Mouse (Mus musculus) MEL (cell line): ENCODE results near the gene Gm42791. TPM values are rescaled to one million over a fixed set of nuclear protein-coding genes. Genes with fewer than 3 reads are reported as not detected.
A peak's percentile ranks its signal among the peaks of the same experiment; 100 is the strongest.

ENCODE experiments used
- DNase-seq: peaks from one replicate; pipeline ENCODE4 v3.0.0; 2011; ENCODE audit warnings: low read depth, low spot score
- H3K27ac ChIP-seq: 2 replicates; pipeline ENCODE4 v1.5.1; 2012; ENCODE audit warnings: low read depth, mild to moderate bottlenecking, control low read depth, low read length, moderate library complexity; ENCODE audit not compliant: control insufficient read depth
- H3K27me3 ChIP-seq, 2 experiments: fragments of 150-350 bp in 1 of 2; sonication (generic) in 1 of 2; 2 replicates each; pipeline ENCODE4 v1.6.1; 2012; ENCODE audit warnings: low read length in 2 of 2, mild to moderate bottlenecking in 2 of 2, improper control_type of control experiment in 1 of 2, moderate library complexity in 1 of 2; ENCODE audit not compliant: insufficient read depth in 2 of 2, control insufficient read depth in 1 of 2
- H3K36me3 ChIP-seq, 2 experiments: 2 replicates each; pipeline ENCODE4 v1.6.1; 2012 to 2014; ENCODE audit warnings: low read length in 2 of 2, improper control_type of control experiment in 1 of 2, inconsistent platforms in 1 of 2, mild to moderate bottlenecking in 1 of 2; ENCODE audit not compliant: insufficient read depth in 2 of 2, control insufficient read depth in 1 of 2
- H3K4me1 ChIP-seq, 2 experiments: fragments of 150-350 bp in 1 of 2; sonication (generic) in 1 of 2; 2 replicates each; pipeline ENCODE4 v1.6.1; 2012; ENCODE audit warnings: low read length in 2 of 2, improper control_type of control experiment in 1 of 2, mild to moderate bottlenecking in 1 of 2; ENCODE audit not compliant: insufficient read depth in 2 of 2, control insufficient read depth in 1 of 2
- H3K4me3 ChIP-seq, 2 experiments: fragments of 150-350 bp in 1 of 2; sonication (generic) in 1 of 2; 2 replicates each; pipeline ENCODE4 v1.5.1; 2012; ENCODE audit warnings: low read depth in 2 of 2, low read length in 2 of 2, mild to moderate bottlenecking in 2 of 2, moderate library complexity in 2 of 2, control low read depth in 1 of 2, improper control_type of control experiment in 1 of 2; ENCODE audit not compliant: control insufficient read depth in 1 of 2, insufficient read depth in 1 of 2
- H3K79me2 ChIP-seq: 2 replicates; pipeline ENCODE4 v1.6.1; 2012; ENCODE audit warnings: mild to moderate bottlenecking, low read length, moderate library complexity; ENCODE audit not compliant: control insufficient read depth, poor library complexity, insufficient read depth
- H3K9ac ChIP-seq: 2 replicates; pipeline ENCODE4 v1.6.1; 2012; ENCODE audit warnings: low read depth, mild to moderate bottlenecking, control low read depth, low read length, moderate library complexity; ENCODE audit not compliant: control insufficient read depth, poor library complexity, severe bottlenecking
- H3K9me3 ChIP-seq: fragments of 150-350 bp; sonication (generic); replicated peaks from 2 replicates; pipeline ENCODE4 v1.6.1; 2012; ENCODE audit warnings: mild to moderate bottlenecking, low read length, improper control_type of control experiment, moderate library complexity; ENCODE audit not compliant: insufficient read depth
- BHLHE40 ChIP-seq: IDR thresholded peaks from 2 replicates; pipeline ENCODE4 v1.6.1; 2012; ENCODE audit warnings: low read depth, mild to moderate bottlenecking, inconsistent platforms, low read length, improper control_type of control experiment, borderline replicate concordance
- CTCF ChIP-seq, 3 experiments: IDR thresholded peaks in 2 of 3; conservative IDR thresholded peaks in 1 of 3; 2 replicates each; pipeline ENCODE4 v1.5.1; 2011 to 2012; ENCODE audit warnings: low read length in 3 of 3, low read depth in 2 of 3, mild to moderate bottlenecking in 2 of 3, improper control_type of control experiment in 1 of 3, inconsistent platforms in 1 of 3, mixed read lengths in 1 of 3, moderate library complexity in 1 of 3; ENCODE audit not compliant: control insufficient read depth in 1 of 3, insufficient read depth in 1 of 3, poor library complexity in 1 of 3, severe bottlenecking in 1 of 3
- E2F4 ChIP-seq: IDR thresholded peaks from 2 replicates; pipeline ENCODE4 v1.6.1; 2011; ENCODE audit warnings: low read depth, low read length, improper control_type of control experiment, borderline replicate concordance
- ETS1 ChIP-seq: IDR thresholded peaks from 2 replicates; pipeline ENCODE4 v1.6.1; 2012; ENCODE audit warnings: low read depth, mild to moderate bottlenecking, inconsistent platforms, low read length, improper control_type of control experiment, moderate library complexity
- GABPA ChIP-seq: IDR thresholded peaks from 2 replicates; pipeline ENCODE4 v1.6.1; 2012; ENCODE audit warnings: low read depth, mild to moderate bottlenecking, inconsistent platforms, low read length, improper control_type of control experiment, moderate library complexity
- GATA1 ChIP-seq: IDR thresholded peaks from 2 replicates; pipeline ENCODE4 v1.6.1; 2011; ENCODE audit warnings: low read depth, low read length, improper control_type of control experiment
- MAFK ChIP-seq: IDR thresholded peaks from 2 replicates; pipeline ENCODE4 v1.6.1; 2011; ENCODE audit warnings: low read depth, mild to moderate bottlenecking, low read length, improper control_type of control experiment, borderline replicate concordance
- MAX ChIP-seq: IDR thresholded peaks from 2 replicates; pipeline ENCODE4 v1.6.1; 2011; ENCODE audit warnings: low read length, improper control_type of control experiment
- MAZ ChIP-seq: IDR thresholded peaks from 2 replicates; pipeline ENCODE4 v1.6.1; 2012; ENCODE audit warnings: low read depth, mild to moderate bottlenecking, inconsistent platforms, low read length, improper control_type of control experiment
- NRF1 ChIP-seq: IDR thresholded peaks from 2 replicates; pipeline ENCODE4 v1.6.1; 2014; ENCODE audit warnings: low read depth, mild to moderate bottlenecking, inconsistent platforms, low read length, improper control_type of control experiment, moderate library complexity; ENCODE audit not compliant: poor library complexity, insufficient read depth, severe bottlenecking
- POLR2A ChIP-seq, 2 experiments: IDR thresholded peaks; 2 replicates each; pipeline ENCODE4 v1.6.1; 2011 to 2012; ENCODE audit warnings: low read length in 2 of 2, mild to moderate bottlenecking in 2 of 2, control low read depth in 1 of 2, improper control_type of control experiment in 1 of 2, low read depth in 1 of 2, moderate library complexity in 1 of 2; ENCODE audit not compliant: control insufficient read depth in 1 of 2, insufficient read depth in 1 of 2, poor library complexity in 1 of 2
- RAD21 ChIP-seq: IDR thresholded peaks from 2 replicates; pipeline ENCODE4 v1.6.1; 2011; ENCODE audit warnings: mild to moderate bottlenecking, low read depth, low read length, improper control_type of control experiment
- RCOR1 ChIP-seq: IDR thresholded peaks from 2 replicates; pipeline ENCODE4 v1.6.1; 2012; ENCODE audit warnings: low read depth, mild to moderate bottlenecking, inconsistent platforms, low read length, improper control_type of control experiment
- SMC3 ChIP-seq: IDR thresholded peaks from 2 replicates; pipeline ENCODE4 v1.6.1; 2011; ENCODE audit warnings: low read depth, low read length, improper control_type of control experiment
- TAL1 ChIP-seq: IDR thresholded peaks from 2 replicates; pipeline ENCODE4 v1.6.1; 2012; ENCODE audit warnings: mild to moderate bottlenecking, inconsistent platforms, low read length, moderate library complexity, mixed read lengths
- TBP ChIP-seq: IDR thresholded peaks from 2 replicates; pipeline ENCODE4 v1.8.0; 2011; ENCODE audit warnings: low read depth, low read length, improper control_type of control experiment
- TCF12 ChIP-seq: IDR thresholded peaks from 2 replicates; pipeline ENCODE4 v1.6.1; 2014; ENCODE audit warnings: low read depth, mild to moderate bottlenecking, inconsistent platforms, low read length, improper control_type of control experiment, moderate library complexity
- USF1 ChIP-seq: IDR thresholded peaks from 2 replicates; pipeline ENCODE4 v1.6.1; 2014; ENCODE audit warnings: low read depth, mild to moderate bottlenecking, inconsistent platforms, low read length, improper control_type of control experiment, moderate library complexity
- ZC3H11A ChIP-seq: IDR thresholded peaks from 2 replicates; pipeline ENCODE4 v1.6.1; 2012; ENCODE audit warnings: low read depth, mild to moderate bottlenecking, inconsistent platforms, low read length, improper control_type of control experiment
- polyA plus RNA-seq, 2 experiments: library from polyadenylated mRNA; stranded (reverse) in 1 of 2; unstranded in 1 of 2; fragments of >175 nt in 1 of 2; fragments of >200 nt in 1 of 2; gene quantifications; 2 replicates each; pipeline versions ENCODE4 v1.2.1 to v1.2.4; 2012; ENCODE audit warnings: low replicate concordance in 2 of 2, low read depth in 1 of 2; ENCODE audit not compliant: insufficient read length in 2 of 2, insufficient read depth in 1 of 2, missing spikeins in 1 of 2
- total RNA-seq: library from RNA; depleted of rRNA; stranded (reverse); fragments of 300-350 nt; gene quantifications from 2 replicates; pipeline ENCODE4 v1.2.3, GENCODE M21; 2012

Gene Gm42791
- total and polyA plus RNA-seq, 3 experiments, result 1.2 to 2.1 TPM; not detected in 1

DNA sequence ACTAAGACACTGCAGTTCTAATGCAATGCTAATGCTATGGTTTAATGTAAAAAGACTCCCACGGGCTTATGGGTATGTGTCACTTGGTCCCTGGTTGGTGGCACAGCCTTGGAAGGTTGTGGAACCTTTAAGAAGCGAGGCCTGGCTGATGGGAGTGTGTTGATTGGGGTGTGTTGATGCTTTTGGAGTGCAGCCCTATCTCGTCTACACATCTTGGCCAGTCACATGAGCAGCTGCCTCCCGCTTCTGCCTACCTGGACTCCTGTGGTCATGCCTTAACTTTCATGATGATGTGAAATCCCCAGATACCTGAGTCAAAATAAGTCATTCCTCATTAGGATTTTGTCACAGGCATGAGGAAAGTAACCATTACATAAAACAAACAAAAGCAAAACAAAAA lies 88.6 kb downstream of the Gm42791 start:
- no peak for TF ChIP-seq GATA1
- TF ChIP-seq TAL1, result no peak
- TF ChIP-seq NRF1, result no peak
- TF ChIP-seq CTCF (IDR thresholded peaks at IDR 0.05 in 2 of 3, conservative IDR thresholded peaks at IDR 0.05 in 1 of 3; ENCODE audit: control insufficient read depth in 1 of 3, insufficient read depth in 1 of 3, low read depth in 2 of 3, low read length in 3 of 3, poor library complexity in 1 of 3, severe bottlenecking in 1 of 3), result no peak
- peak; percentile 32; the same call in 1 of the 2 replicates for TF ChIP-seq BHLHE40
- no peak for TF ChIP-seq ETS1
- TF ChIP-seq MAX, result no peak
- TF ChIP-seq GABPA, result no peak
- no peak for TF ChIP-seq TCF12
- no peak for TF ChIP-seq MAFK
- no peak for TF ChIP-seq POLR2A (IDR thresholded peaks at IDR 0.05; ENCODE audit: control insufficient read depth in 1 of 2, insufficient read depth in 1 of 2, low read depth in 1 of 2, low read length in 2 of 2, poor library complexity in 1 of 2)
- no peak for TF ChIP-seq TBP
- TF ChIP-seq RCOR1, result no peak
- TF ChIP-seq USF1, result peak; percentile 53; the same call in 1 of the 2 replicates
- no peaks in the 10 kb centered on the region for H3K27me3 ChIP-seq
- H3K27ac ChIP-seq, result no peak overlapping the region
- no peaks in the 10 kb centered on the region for H3K9me3 ChIP-seq
- no peak for DNase-seq
- H3K4me3 ChIP-seq, result no peak overlapping the region
- H3K36me3 ChIP-seq, result peaks cover 2 to 32% of the 10 kb centered on the region in 2 experiments; a peak in 3 of 4 replicates
- H3K9ac ChIP-seq, result no peak overlapping the region
- H3K79me2 ChIP-seq, result no peaks in the 10 kb centered on the region
- H3K4me1 ChIP-seq, result peaks cover 16 to 30% of the 10 kb centered on the region in 2 experiments

DNA sequence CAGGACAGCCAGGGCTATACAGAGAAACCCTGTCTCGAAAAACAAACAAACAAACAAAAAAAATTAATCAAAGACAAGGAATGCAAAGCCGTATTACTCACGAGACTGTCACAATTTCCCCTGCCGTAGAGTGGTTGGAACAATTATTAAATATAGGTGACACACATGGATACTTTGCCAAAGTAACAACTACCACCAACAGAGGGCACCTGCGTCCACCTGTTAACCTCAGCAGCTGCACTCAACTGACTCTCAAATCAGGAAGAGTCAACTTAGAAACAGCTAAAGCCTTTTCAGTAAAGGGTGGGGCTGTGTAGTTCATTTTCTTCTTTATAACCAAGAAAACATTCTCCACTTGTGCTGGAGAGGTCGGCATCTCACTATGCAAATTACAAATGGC lies 90.1 kb downstream of the Gm42791 start:
- no peak overlapping the region for H3K27ac ChIP-seq
- DNase-seq, result peak; percentile 61

More for the DNA sequence above, 90.1 kb downstream of the Gm42791 start:
- Histone ChIP-seq H3K4me3 (no peak overlapping the region), H3K9me3 (no peaks in the 10 kb centered on the region), H3K36me3 (peaks cover 2 to 32% of the 10 kb centered on the region in 2 experiments; a peak in 3 of 4 replicates), H3K27me3 (no peaks in the 10 kb centered on the region), H3K4me1 (peaks cover 16 to 30% of the 10 kb centered on the region in 2 experiments), H3K9ac (no peak overlapping the region), H3K79me2 (no peaks in the 10 kb centered on the region)
- TF ChIP-seq SMC3 (peak; percentile 66), TBP (no peak), CTCF (IDR thresholded peaks at IDR 0.05 in 2 of 3, conservative IDR thresholded peaks at IDR 0.05 in 1 of 3; ENCODE audit: control insufficient read depth in 1 of 3, insufficient read depth in 1 of 3, low read depth in 2 of 3, low read length in 3 of 3, poor library complexity in 1 of 3, severe bottlenecking in 1 of 3) (peak; percentile 42 to 67 (median 54)), TCF12 (no peak), ZC3H11A (peak; percentile 32; the same call in 1 of the 2 replicates), MAZ (no peak), E2F4 (no peak), RAD21 (peak; percentile 61)
